Mouse (Mus musculus): ENCODE measurements around the gene Tbk1.

- no peak for TF ChIP-seq CTCF (IDR thresholded peaks at IDR 0.05)
- no peak for TF ChIP-seq EP300 (IDR thresholded peaks at IDR 0.05)
These were observed 29.3 kb upstream of the Tbk1 start for GRCm38 (mm10) chr10:121615935-121616334.

Data from lung, postnatal 0 days (tissue).